Mouse (Mus musculus) G1E (cell line): ENCODE data around the gene Bmf. TPM values are rescaled to one million over a fixed set of nuclear protein-coding genes. Genes with fewer than 3 reads are reported as not detected.

Experiments used
- ATAC-seq: 2 replicates; pipeline ENCODE4 v1.8.0; 2016; ENCODE audit warnings: mild to moderate bottlenecking; ENCODE audit not compliant: insufficient number of reproducible peaks, poor library complexity, low FRiP score, severe bottlenecking; ENCODE audit errors: extremely low read depth
- DNase-seq: peaks from one replicate; pipeline ENCODE4 v3.0.0; 2012; ENCODE audit warnings: low spot score
- H3K27me3 ChIP-seq: 2 replicates; pipeline ENCODE4 v1.6.1; 2012; ENCODE audit warnings: mild to moderate bottlenecking, low read length, inconsistent platforms; ENCODE audit not compliant: insufficient read depth
- H3K36me3 ChIP-seq: replicated peaks from 2 replicates; pipeline ENCODE3; 2012; ENCODE audit warnings: mild to moderate bottlenecking, inconsistent platforms
- H3K4me1 ChIP-seq: 2 replicates; pipeline ENCODE4 v1.6.1; 2012; ENCODE audit warnings: low read depth, low read length, inconsistent platforms, mixed read lengths; ENCODE audit not compliant: insufficient read depth
- H3K4me3 ChIP-seq: 2 replicates; pipeline ENCODE4 v1.5.1; 2012; ENCODE audit warnings: low read depth, mild to moderate bottlenecking, inconsistent platforms, low read length, moderate library complexity, mixed read lengths
- H3K9me3 ChIP-seq: replicated peaks from 2 replicates; pipeline ENCODE4 v1.6.1; 2012; ENCODE audit warnings: inconsistent platforms
- CTCF ChIP-seq: IDR thresholded peaks from 2 replicates; pipeline ENCODE4 v1.5.1; 2012; ENCODE audit warnings: low read depth, low read length, inconsistent platforms, mixed read lengths
- GATA1 ChIP-seq: IDR thresholded peaks from 2 replicates; pipeline ENCODE4 v1.6.1; 2012; ENCODE audit warnings: borderline replicate concordance, low read length, inconsistent platforms, mixed read lengths
- GATA2 ChIP-seq: IDR thresholded peaks from 2 replicates; pipeline ENCODE4 v1.6.1; 2012; ENCODE audit warnings: low read depth, low read length, inconsistent platforms, borderline replicate concordance
- POLR2AphosphoS5 ChIP-seq: IDR thresholded peaks from 2 replicates; pipeline ENCODE4 v1.6.1; 2012; ENCODE audit warnings: low read depth, low read length, inconsistent platforms; ENCODE audit not compliant: insufficient replicate concordance
- TAL1 ChIP-seq: conservative IDR thresholded peaks from 2 replicates; pipeline ENCODE4 v1.6.1; 2012; ENCODE audit warnings: low read depth, low read length, inconsistent platforms, mixed read lengths
- polyA plus RNA-seq: library from polyadenylated mRNA; stranded (reverse); fragments of >175 nt; gene quantifications from 2 replicates; pipeline ENCODE4 v1.2.3, GENCODE M21; 2012
- total RNA-seq, 2 experiments: library from RNA; stranded (forward) in 1 of 2; stranded (reverse) in 1 of 2; fragments of 200-1000 nt in 1 of 2; fragments of >200 nt in 1 of 2; fragmentation: Nextera tagmentation in 1 of 2; gene quantifications; 2 replicates each; pipeline ENCODE4 v1.2.3; 2014 to 2017

Gene Bmf
- total and polyA plus RNA-seq, 3 experiments, result 0.16 TPM; not detected in 2

GRCm38 (mm10) chr2:118509688-118510446 lies 39.6 kb downstream of the Bmf start:
- Histone ChIP-seq H3K27me3 (peaks cover 17% of the 10 kb centered on the region), H3K4me1 (0 out of 2 replicates have a peak, but pooled peaks cover 3% of the 10 kb centered on the region), H3K4me3 (no peak overlapping the region), H3K36me3 (no peaks in the 10 kb centered on the region), H3K9me3 (no peaks in the 10 kb centered on the region)
- no peak for TF ChIP-seq TAL1
- no peak for ATAC-seq
- no peak for DNase-seq

GRCm38 (mm10) chr2:118507126-118507525 lies 42.4 kb downstream of the Bmf start:
- no peak for ATAC-seq
- Histone ChIP-seq H3K27me3 (peaks cover 19% of the 10 kb centered on the region), H3K36me3 (no peaks in the 10 kb centered on the region), H3K4me3 (no peak overlapping the region), H3K9me3 (no peaks in the 10 kb centered on the region), H3K4me1 (no peaks in the 10 kb centered on the region)
- DNase-seq, result no peak
- no peak for TF ChIP-seq CTCF
- no peak for TF ChIP-seq GATA2
- no peak for TF ChIP-seq GATA1
- TF ChIP-seq TAL1, result no peak
- TF ChIP-seq POLR2AphosphoS5, result no peak

- Histone ChIP-seq H3K4me3 (no peak overlapping the region), H3K4me1 (no peaks in the 10 kb centered on the region), H3K27me3 (peaks cover 25% of the 10 kb centered on the region), H3K36me3 (no peaks in the 10 kb centered on the region), H3K9me3 (no peaks in the 10 kb centered on the region)
- no peak for DNase-seq
- TF ChIP-seq GATA1 (no peak), CTCF (no peak)
- ATAC-seq, result no peak; the same call in 1 of the 2 replicates
These were observed 49.3 kb downstream of the Bmf start for GRCm38 (mm10) chr2:118500191-118500590.

GRCm38 (mm10) chr2:118499135-118499961 lies 50.1 kb downstream of the Bmf start:
- H3K4me1 ChIP-seq, result no peaks in the 10 kb centered on the region
- DNase-seq (no peak), ATAC-seq (no peak)
- no peaks in the 10 kb centered on the region for H3K9me3 ChIP-seq
- TF ChIP-seq TAL1 (no peak), GATA1 (no peak), CTCF (no peak), POLR2AphosphoS5 (no peak), GATA2 (no peak)
- peaks cover 26% of the 10 kb centered on the region for H3K27me3 ChIP-seq
- no peak overlapping the region for H3K4me3 ChIP-seq
- H3K36me3 ChIP-seq, result no peaks in the 10 kb centered on the region

GRCm38 (mm10) chr2:118498476-118498875 lies 51.0 kb downstream of the Bmf start:
- DNase-seq, result no peak
- Histone ChIP-seq H3K4me3 (no peak overlapping the region), H3K9me3 (no peaks in the 10 kb centered on the region), H3K36me3 (no peaks in the 10 kb centered on the region), H3K4me1 (no peaks in the 10 kb centered on the region), H3K27me3 (peaks cover 23% of the 10 kb centered on the region)
- TF ChIP-seq POLR2AphosphoS5, result no peak
- no peak for TF ChIP-seq CTCF
- no peak for TF ChIP-seq TAL1
- TF ChIP-seq GATA1, result no peak
- ATAC-seq, result no peak

GRCm38 (mm10) chr2:118497890-118498289 lies 51.6 kb downstream of the Bmf start:
- no peaks in the 10 kb centered on the region for H3K4me1 ChIP-seq
- H3K27me3 ChIP-seq, result peaks cover 23% of the 10 kb centered on the region
- H3K4me3 ChIP-seq, result no peak overlapping the region
- TF ChIP-seq CTCF, result no peak
- TF ChIP-seq TAL1, result no peak
- no peak for TF ChIP-seq GATA2
- no peak for TF ChIP-seq GATA1
- no peak for TF ChIP-seq POLR2AphosphoS5
- ATAC-seq (no peak), DNase-seq (no peak)
- H3K36me3 ChIP-seq, result no peaks in the 10 kb centered on the region
- H3K9me3 ChIP-seq, result no peaks in the 10 kb centered on the region
